Mouse (Mus musculus) megakaryocyte progenitor cell, adult 5-6 weeks (primary cell): ENCODE measurements around the gene Kcnip3. TPM values are rescaled to one million over a fixed set of nuclear protein-coding genes. Genes with fewer than 3 reads are reported as not detected.
A peak's percentile ranks its signal among the peaks of the same experiment; 100 is the strongest.

Experiments
- ATAC-seq: replicated peaks from 2 replicates; pipeline ENCODE4 v1.8.0; 2016; ENCODE audit warnings: mild to moderate bottlenecking, moderate TSS enrichment, inconsistent platforms; ENCODE audit not compliant: poor library complexity
- total RNA-seq, 2 experiments: library from RNA; stranded (forward) in 1 of 2; stranded (reverse) in 1 of 2; fragments of 157-497, 149-512 nt in 1 of 2; fragments of 200-1000 nt in 1 of 2; gene quantifications; 2 replicates each; pipeline versions ENCODE4 v1.2.3 to v1.2.4; 2015 to 2017

Kcnip3 gene
- total RNA-seq, 2 experiments from 2014 or later = 22.2 to 32.3 TPM

- no peak for ATAC-seq
These were observed 49.6 kb downstream of the Kcnip3 start for GRCm38 (mm10) chr2:127472279-127472678.

- ATAC-seq = no peak
These were observed 50.6 kb downstream of the Kcnip3 start for GRCm38 (mm10) chr2:127471281-127471680.

- ATAC-seq = no peak
These were observed 51.2 kb downstream of the Kcnip3 start for GRCm38 (mm10) chr2:127470661-127471060.

- ATAC-seq = no peak
These were observed 51.7 kb downstream of the Kcnip3 start for GRCm38 (mm10) chr2:127470183-127470582.

- ATAC-seq = peak; percentile 97
These were observed 59.6 kb downstream of the Kcnip3 start for GRCm38 (mm10) chr2:127462314-127462713.

- no peak for ATAC-seq
These were observed 60.5 kb downstream of the Kcnip3 start for GRCm38 (mm10) chr2:127461351-127461750.

- ATAC-seq = no peak
These were observed 62.6 kb downstream of the Kcnip3 start for GRCm38 (mm10) chr2:127459341-127459740.

- peak; percentile 71 for ATAC-seq
These were observed 68.1 kb downstream of the Kcnip3 start for GRCm38 (mm10) chr2:127453764-127454163.

- no peak for ATAC-seq
These were observed 68.8 kb downstream of the Kcnip3 start for GRCm38 (mm10) chr2:127453141-127453540.

- ATAC-seq = peak; percentile 70
These were observed 70.1 kb downstream of the Kcnip3 start for GRCm38 (mm10) chr2:127451748-127452147.

- no peak for ATAC-seq
These were observed 72.2 kb downstream of the Kcnip3 start for GRCm38 (mm10) chr2:127449691-127450090.

GRCm38 (mm10) chr2:127446847-127447246, 75.0 kb downstream of the Kcnip3 start:
- ATAC-seq = peak; percentile 36

GRCm38 (mm10) chr2:127444055-127444789, 77.7 kb downstream of the Kcnip3 start, which contains the start of gene Fahd2a:
TSS of gene Fahd2a (minus strand) at chr2:127444565.
- ATAC-seq = peak; percentile 98

- ATAC-seq = no peak
These were observed 84.2 kb downstream of the Kcnip3 start for GRCm38 (mm10) chr2:127437697-127438096.

GRCm38 (mm10) chr2:127435554-127435953, 86.3 kb downstream of the Kcnip3 start:
- ATAC-seq = no peak

GRCm38 (mm10) chr2:127435135-127435534, 86.8 kb downstream of the Kcnip3 start:
- ATAC-seq = peak; percentile 61; the same call in 1 of the 2 replicates

GRCm38 (mm10) chr2:127433487-127434295, 88.2 kb downstream of the Kcnip3 start:
- no peak for ATAC-seq

- ATAC-seq = peak; percentile 69
These were observed 91.7 kb downstream of the Kcnip3 start for GRCm38 (mm10) chr2:127430238-127430637.

GRCm38 (mm10) chr2:127424977-127425376, 96.9 kb downstream of the Kcnip3 start, which contains the start of gene Gpat2:
TSS of gene Gpat2 (plus strand) at chr2:127425199.
- no peak for ATAC-seq

GRCm38 (mm10) chr2:127418266-127418970, 103.5 kb downstream of the Kcnip3 start:
- ATAC-seq = no peak

- no peak for ATAC-seq
These were observed 105.2 kb downstream of the Kcnip3 start for GRCm38 (mm10) chr2:127416706-127417105.
